Mouse (Mus musculus): ENCODE measurements around the gene D930007J09Rik.

GRCm38 (mm10) chr13:32850156-32850555 lies 47.5 kb upstream of the D930007J09Rik start:
- no peak for TF ChIP-seq CTCF (IDR thresholded peaks at IDR 0.05; ENCODE audit: insufficient read depth, low read depth, low read length)
- TF ChIP-seq POLR2A (IDR thresholded peaks at IDR 0.05; ENCODE audit: insufficient read depth, low read depth, low read length), result no peak
